Mouse (Mus musculus) erythroblast, embryonic 14.5 days (primary cell): Measurements from ENCODE around the gene D730048I06Rik.

Experiments
- GATA1 ChIP-seq: IDR thresholded peaks from 2 replicates; pipeline ENCODE4 v1.6.1; 2012; ENCODE audit warnings: low read length, inconsistent platforms, mixed read lengths
- TAL1 ChIP-seq: IDR thresholded peaks from 3 replicates; pipeline ENCODE4 v1.6.1; 2012; ENCODE audit warnings: low read length, inconsistent platforms, mixed read lengths

DNA sequence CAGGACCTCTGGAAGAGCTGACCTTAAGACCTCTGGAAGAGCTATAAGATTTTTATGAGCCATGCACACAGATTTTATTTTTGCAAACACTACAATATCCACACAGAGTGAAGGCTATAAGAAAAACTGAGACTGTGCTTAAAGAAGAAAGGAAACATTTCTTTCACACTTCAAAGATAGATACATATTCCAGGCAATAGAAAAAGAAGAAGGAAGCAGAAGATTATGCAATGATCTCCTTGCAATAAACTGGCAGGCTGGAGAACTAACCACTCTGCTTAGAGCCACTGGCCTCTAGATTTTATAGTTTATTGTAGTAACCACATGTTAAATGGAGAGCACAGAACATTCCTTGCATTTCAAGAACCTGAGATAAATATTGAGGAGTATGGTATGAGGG lies 33.1 kb downstream of the D730048I06Rik start:
- TF ChIP-seq GATA1 (no peak), TAL1 (no peak)
